Mouse (Mus musculus) CD8-positive naive resting alpha-beta T cell, adult 2 months (primary cell): ENCODE data around the gene Rfxank.

Experiments used
- DNase-seq, 2 experiments: peaks; one replicate each; pipeline ENCODE4 v3.0.0; 2022; ENCODE audit warnings: low read depth in 2 of 2, low spot score in 2 of 2

The Rfxank gene

DNA sequence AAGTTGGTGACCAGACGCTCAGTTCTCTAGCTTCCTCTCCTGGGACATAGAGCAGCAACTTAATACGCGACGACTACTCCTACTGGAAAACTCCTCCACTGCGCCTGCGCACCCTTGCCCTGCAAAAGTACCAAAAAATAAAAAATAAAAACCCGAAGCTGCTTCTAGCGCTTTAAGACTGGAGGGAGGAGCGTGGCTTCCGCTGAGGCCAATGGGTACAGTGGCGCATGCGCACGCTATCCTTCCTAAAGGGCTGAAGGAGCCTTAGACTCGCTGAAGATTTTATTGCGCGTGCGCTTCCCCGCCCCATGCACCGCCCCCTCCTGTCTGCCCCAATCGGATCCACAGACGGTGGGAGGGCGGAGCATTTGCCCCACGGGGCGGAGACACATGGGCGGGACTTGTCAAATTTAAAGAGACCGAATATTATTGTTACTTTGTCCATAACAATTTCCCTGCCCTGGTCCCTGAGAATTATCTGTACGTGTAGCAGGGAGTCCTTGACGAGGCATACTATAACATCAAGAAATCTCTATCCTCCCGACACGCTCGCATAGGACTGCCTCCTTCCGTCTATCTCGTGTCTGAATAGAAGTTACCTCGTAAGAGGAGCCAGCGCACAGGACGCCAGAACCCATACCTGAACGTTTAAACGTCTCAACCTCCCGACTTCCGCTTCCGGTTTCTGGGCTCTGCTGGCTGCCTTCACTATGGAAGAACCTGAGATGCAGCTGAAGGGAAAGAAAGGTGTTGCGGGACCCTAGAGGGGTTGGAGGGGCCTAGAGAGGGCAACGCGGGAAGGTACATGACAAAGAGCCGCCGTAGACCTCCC, at the start of gene Rfxank, which contains the start of the genes Borcs8 and Mef2b:
Gene Rfxank, minus strand, starts transcription at position 129 of the 832 bp plus-strand sequence.
Gene Borcs8, plus strand, starts transcription at position 474 of the 832 bp plus-strand sequence.
Gene Mef2b, plus strand, starts transcription at position 686 of the 832 bp plus-strand sequence.
- DNase-seq: peak; percentile 96 to 99

- DNase-seq: no peak
These were observed 49.8 kb upstream of the Rfxank start for GRCm38 (mm10) chr8:70188707-70189106.

GRCm38 (mm10) chr8:70183194-70183593, 44.2 kb upstream of the Rfxank start:
- DNase-seq: no peak

DNA sequence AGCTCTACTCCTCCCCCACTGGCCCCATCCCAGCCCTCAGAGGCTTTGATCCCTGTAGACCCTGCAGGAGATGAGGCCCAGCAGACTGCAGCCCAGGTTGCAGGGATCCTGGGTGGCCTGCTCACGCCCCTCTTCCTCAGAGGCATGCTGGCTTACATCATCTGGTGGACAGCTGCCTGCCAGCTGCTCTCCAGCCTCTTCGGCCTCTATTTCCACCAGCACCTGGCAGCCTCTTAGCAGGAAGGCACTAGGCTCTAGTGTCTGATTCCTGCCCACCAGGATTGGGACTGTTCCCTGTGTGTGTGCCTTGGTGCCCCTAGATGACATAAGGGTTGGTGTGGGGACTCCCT, 42.9 kb upstream of the Rfxank start:
- DNase-seq: no peak

DNA sequence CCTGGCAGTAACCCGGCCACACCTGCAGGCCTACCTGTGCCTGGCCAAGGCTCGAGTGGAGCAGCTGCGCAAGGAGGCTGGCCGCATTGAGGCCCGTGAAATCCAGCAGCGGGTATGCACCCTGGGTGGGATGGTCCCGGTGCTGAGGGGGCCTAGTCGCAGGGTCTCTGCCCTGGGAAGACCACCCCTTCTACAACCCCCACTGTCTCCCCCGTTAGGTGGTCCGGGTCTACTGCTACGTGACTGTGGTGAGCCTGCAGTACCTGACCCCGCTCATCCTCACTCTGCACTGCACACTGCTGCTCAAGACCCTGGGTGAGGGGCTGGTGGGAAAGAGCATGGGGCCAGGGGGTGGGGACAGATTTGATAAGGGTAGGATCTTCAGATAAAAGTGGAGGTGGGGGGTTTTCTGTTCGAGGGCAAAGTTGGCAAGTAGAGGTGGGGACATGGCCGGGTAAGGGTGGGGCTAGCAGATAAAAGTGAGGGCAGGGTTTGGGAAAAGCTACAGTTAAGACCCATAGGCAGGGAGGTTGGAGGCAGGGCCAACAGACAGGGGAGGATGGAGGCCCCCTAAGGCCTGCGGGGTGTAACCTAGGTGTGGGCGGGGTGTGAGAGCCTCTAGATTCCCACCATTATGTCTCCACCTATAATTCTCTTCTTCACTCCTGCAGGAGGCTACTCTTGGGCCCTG, 42.4 kb upstream of the Rfxank start:
- no peak for DNase-seq

- DNase-seq: no peak
These were observed 40.1 kb upstream of the Rfxank start for GRCm38 (mm10) chr8:70179082-70179481.

GRCm38 (mm10) chr8:70178231-70178630, 39.3 kb upstream of the Rfxank start:
- DNase-seq: no peak

GRCm38 (mm10) chr8:70174079-70174478, 35.1 kb upstream of the Rfxank start:
- DNase-seq: no peak

DNA sequence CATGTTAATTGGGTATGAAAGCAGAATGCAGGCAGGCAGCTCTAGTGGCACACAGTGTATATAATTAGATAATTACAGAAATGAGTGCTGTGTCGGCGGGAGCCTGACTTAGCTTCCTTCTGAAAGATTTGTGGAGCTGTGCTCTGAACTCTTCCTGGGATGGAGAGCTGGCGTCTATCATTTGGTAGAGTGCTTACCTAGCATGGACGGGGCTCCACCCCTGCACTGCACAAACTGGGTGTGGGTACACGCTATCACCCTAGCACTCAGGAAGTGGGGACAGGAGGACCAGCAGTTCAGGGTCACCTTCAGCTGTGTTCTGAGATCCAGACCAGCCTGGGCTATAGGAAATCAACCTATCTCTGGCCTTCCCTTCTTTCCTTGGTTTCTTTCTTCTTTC, 34.4 kb upstream of the Rfxank start:
- no peak for DNase-seq

GRCm38 (mm10) chr8:70172043-70172681, 33.2 kb upstream of the Rfxank start, which contains the start of gene Tmem161a:
Gene Tmem161a (plus strand): TSS chr8:70172356.
- peak; percentile 73 to 77 for DNase-seq

DNA sequence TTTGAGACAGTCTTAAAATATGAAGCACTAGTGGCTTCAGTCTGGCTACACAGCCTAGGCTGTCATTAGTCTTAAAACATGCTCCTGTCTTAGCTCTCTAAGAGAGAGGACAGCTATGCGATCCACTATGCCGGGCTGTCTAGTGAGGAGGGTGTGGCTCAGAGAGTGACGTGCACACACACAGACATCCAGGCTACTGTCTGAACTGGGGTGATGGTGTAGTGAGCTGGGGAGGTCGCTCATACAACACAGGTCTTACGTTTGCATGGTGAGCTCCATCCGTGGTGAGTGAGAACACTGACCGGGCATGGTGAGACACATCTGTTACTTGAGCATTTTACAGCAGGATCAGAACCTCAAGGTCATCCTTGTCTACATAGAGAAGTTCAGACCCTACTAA, 32.3 kb upstream of the Rfxank start:
- DNase-seq: no peak

DNA sequence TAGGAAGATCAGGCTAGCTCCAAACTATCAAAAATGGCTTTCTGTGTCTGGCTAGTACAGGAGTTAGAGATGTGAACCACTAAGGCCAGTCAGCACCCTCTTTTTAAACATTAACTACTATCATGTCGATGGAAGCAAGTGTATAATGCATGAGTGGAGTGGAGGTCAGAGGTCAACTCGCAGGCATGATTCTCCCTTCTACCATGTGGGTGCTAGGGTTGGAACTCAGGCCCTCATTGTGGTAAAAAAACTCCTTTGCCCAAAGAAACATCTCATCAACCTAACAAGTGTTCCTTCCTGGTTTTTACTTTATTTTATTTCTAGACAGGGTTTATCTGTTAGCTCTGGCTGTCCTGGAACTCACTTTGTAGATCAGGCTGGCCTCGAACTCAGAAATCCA, 31.8 kb upstream of the Rfxank start:
- DNase-seq: no peak

GRCm38 (mm10) chr8:70170116-70170515, 31.2 kb upstream of the Rfxank start:
- no peak for DNase-seq

DNA sequence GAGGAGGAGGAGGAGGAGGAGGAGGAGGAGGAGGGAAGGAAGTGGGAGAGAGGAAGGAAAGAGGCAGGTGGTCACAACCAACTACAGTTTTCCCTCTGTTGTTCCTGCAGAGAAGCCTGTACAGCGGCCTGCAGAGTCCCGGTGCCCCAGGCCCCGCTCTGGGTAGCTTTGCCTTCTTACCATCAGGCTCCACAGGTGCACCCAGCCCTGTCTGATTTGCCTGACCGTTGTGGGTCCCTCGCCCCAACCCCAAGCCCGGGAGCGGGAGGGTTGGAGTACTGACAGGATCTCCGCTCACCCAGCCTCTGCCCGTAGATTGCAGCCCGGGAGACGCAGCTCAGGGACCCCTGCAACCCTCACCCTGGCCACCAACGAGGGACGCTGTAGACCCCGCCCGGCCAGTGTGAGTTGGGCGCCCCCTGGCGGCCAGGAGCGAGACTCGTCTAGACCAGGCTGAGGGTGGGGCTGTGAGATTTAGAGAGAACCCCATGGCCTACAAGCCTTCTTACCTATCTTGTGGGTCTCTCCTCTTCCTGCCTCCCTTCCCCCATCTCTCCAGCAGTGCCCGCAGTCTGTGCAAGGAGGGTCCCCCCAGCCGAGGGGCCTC, 27.7 kb upstream of the Rfxank start:
- peak; percentile 73 to 76 for DNase-seq

DNA sequence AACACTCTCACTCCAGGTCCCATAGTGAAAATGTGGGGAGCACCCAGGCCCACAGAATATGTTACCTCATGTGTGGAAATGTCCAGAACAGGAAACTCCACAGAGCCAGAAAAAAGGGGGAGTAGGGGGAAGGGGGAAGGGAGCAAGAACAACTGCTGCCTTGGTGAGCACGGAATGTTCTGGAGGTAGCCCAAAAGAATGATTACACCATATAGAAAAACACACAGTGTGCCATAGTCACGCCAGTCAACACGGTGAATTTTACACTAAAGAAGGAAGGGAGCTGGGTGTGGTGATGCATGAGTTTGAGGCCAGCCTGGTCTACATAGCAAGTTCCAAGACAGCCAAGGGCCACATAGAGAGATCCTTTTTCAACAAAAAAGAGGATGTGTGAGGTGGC, 24.4 kb upstream of the Rfxank start:
- no peak for DNase-seq

- no peak for DNase-seq
These were observed 21.1 kb upstream of the Rfxank start for GRCm38 (mm10) chr8:70160015-70160414.

DNA sequence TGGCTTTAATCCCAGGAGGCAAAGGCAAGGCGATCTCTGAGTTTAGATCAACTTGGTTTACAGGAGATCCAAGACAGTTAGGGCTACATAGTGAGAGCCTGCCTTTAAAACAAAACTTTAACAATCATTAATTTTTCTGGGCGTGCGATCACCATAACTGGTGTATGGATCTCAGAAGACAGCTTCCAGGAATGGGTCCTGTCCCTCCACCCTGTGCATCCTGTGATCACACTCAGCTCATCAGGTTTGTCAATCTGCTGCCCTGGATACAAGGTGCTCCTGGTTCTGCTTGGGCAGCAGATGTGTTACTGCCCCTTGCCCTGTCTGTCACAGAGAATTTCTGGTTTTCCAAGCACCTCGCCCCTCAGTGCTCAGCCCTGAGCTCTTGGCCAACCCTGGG, 20.3 kb upstream of the Rfxank start:
- DNase-seq: no peak

DNA sequence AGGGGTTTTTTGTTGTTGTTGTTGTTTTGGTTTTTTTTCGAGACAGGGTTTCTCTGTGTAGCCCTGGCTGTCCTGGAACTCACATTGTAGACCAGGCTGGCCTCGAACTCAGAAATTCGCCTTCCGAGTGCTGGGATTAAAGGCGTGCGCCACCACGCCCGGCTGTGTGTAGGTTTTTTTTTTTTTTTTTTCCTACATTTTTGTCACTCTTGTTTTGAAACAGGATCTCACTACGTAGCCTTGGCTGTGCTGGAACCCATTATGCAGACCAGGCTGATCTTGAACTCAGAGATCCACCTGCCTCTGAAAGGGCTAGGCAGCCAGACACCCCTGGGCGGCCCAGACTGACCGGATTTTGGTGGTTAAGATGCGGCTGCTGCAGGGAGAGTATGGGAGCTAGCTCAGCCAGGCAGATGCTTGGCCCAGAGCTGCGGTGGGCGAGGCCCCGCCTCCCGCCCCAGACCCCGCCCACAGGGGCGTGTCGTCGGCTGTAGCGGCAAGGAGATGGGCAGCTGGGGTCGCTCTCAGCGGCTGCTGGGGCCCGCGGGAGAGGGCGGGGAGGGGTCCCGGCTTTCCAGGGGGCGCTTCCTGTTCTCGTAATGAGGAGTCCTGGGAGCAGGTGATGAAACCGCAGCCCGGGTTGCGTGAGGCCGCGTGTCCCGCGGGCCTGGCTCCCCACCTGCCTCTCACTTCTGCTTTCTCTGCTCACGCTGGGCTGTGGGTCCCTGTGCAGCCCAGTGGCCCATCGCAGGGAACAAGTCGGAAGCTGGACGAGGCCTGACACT, 19.3 kb upstream of the Rfxank start:
- peak; percentile 57 to 73 for DNase-seq

DNA sequence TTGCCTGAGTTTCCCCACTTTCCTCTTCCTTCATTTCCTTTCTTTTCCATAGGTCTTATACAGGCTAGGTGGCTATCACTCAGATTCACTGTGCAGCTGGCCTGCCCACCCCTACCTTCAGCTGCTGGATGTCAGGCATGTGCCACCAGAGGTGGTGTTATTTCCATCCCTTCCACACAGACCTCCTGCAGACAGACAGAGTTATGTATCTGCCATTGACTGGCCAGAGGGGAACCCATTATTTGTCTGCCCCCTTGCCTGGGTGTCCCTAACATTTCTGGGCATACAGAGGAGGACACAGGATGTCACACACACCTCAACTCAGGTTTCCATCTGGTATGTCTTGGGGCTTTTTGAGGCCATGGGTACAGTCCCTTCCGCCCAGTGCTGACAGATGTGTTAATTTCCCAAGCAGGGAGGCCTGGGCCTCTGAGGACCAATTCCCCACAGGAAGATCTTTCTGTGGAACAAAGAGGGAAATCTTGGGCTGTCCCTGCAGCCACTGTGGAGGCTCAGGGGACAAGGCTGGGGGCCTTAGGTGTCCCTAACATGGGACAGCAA, 18.4 kb upstream of the Rfxank start:
- DNase-seq: no peak

GRCm38 (mm10) chr8:70152537-70153257, 13.7 kb upstream of the Rfxank start:
- DNase-seq: peak in 1 of 2 experiments; percentile 23
